Mouse (Mus musculus): ENCODE results near the gene Rab3gap1. TPM values are rescaled to one million over a fixed set of nuclear protein-coding genes. Genes with fewer than 3 reads are reported as not detected.

Rab3gap1 gene
- 10 to 100 TPM; 19.8 to 21.2 TPM for total RNA-seq (2021)
- long read RNA-seq, experiment 1, full-length matches to known transcripts: 3 of 7 reads
- long read RNA-seq, experiment 1, partial matches to known transcripts: 1 of 7 reads
- long read RNA-seq, experiment 1, other reads (novel, unspliced or antisense): 3 of 7 reads
- long read RNA-seq, experiment 2, full-length matches to known transcripts: 6 of 13 reads
- long read RNA-seq, experiment 2, partial matches to known transcripts: 4 of 13 reads
- long read RNA-seq, experiment 2, other reads (novel, unspliced or antisense): 3 of 13 reads

- DNase-seq: peak; percentile 89
These were observed at the start of gene Rab3gap1 for GRCm38 (mm10) chr1:127868300-127869261. Gene Rab3gap1, plus strand, starts transcription at chr1:127868773.

DNA sequence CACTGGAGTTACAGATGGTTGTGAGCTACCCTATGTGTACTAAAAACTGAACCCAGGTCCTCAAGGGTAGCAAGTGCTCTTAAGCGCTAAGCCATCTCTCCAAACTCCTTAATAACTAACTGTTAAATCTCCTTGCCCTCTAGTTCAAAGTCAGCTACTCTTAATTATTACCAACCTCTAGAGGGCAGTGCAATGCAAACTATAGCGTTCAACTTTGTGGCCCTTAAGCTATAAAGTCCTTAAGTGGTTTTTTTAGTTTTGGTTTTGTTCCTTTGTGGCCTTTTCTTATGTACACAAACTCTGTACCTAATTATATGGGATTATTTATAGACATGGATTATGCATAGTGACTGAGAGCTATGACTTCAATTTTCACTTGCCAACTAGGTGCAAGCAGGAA lies 41.2 kb upstream of the Rab3gap1 start:
- no peak for DNase-seq

DNA sequence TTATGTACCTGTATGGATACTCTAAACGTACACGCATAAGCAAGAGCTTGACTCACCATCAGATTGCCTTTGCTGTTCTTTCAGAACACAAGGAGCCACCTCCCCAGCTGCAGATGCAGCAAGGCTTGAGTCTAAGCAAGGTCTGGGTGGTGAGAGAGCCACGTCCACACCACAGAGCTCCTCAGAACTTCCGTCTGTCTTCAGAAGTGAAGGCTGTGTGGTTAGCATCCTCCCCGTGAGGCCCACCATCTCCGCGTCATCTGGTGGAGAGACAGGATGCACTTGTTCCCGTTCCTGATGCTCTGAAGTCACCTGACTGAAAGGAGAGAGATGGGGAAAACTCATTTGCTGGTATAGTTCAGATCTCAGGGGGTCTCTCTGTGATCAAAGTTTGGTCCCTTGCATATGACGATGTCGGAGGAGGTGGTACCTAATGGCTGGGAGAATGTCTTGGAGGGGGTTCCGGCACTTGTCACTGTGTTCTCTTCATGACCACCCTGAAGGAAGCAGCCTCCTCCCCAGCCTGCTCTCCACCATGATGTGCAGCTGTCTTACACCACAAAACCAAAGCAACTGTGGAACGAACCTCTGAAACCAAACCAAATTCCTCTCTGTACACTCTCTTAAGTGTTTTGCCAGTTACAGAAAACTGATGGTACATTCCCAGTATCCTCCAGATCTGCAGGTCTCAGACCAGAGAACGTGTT lies 38.2 kb upstream of the Rab3gap1 start:
- no peak for DNase-seq

DNA sequence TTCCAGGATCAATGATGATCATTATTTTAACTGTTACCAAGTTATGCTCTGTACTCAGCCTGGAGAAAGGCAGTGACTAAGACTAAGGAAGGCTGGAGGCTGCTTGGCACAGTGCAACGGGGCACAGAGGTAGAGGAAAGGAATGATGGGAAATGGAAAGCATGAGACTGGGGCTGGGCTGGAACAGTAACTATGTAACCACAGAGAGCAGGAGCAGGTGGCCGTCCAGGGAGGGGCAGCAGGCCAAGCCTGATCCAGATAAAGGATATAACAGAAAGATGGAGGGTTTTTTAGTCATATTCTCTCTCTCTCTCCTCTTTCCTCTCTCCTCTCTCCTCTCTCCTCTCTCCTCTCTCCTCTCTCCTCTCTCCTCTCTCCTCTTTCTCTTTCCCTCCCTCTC lies 34.9 kb upstream of the Rab3gap1 start:
- no peak for DNase-seq

DNA sequence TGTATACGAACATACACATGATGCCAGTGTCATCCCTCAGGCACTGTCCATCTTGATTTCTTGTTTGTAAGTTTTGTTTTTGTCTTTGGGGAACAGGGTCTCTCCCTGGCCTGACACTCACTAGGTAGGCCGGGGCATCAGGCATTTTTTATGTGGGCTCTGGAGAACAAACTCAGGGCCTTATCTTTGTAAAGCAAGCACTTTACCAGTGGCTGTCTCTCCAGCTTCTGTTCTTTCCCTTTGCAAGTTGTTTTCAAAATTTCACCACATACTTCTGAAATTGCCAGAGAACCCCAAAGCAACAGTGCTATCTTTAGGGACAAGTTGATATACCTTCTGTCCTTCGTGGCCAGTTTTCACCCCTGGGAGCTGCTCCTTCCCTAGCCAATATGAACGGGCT lies 34.4 kb upstream of the Rab3gap1 start:
- DNase-seq: no peak

GRCm38 (mm10) chr1:127836619-127837018 lies 32.0 kb upstream of the Rab3gap1 start:
- no peak for DNase-seq

- DNase-seq: no peak
These were observed 30.0 kb upstream of the Rab3gap1 start for GRCm38 (mm10) chr1:127838602-127839001.

- DNase-seq: no peak
These were observed 23.1 kb upstream of the Rab3gap1 start for GRCm38 (mm10) chr1:127845472-127845871.

DNA sequence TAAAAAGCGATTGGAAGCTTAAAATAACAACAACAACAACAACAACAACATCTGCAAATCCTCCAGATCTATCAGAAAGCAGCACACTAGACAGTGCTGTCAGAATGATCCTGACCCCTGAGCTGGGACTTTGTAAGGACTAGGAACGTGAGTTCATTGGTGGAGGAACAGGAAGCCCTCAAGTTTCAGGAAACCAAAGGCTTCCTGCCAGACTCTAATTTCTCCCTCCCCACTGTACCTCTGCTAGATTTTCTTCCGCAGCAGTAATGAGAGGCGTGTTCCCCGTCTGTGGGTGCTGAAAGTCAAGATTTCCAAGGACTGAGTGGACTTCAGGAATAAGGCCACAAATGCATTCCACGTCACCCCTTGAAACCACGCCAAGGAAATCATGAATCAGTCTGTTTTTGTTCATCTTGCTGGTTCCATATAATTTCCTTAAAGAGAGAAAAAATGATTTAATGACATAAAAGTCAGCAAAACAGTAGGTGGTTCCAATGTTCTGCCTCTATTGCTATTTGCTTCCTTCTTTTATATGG lies 18.4 kb upstream of the Rab3gap1 start:
- no peak for DNase-seq

- no peak for DNase-seq
These were observed 13.9 kb upstream of the Rab3gap1 start, which contains the start of gene Map3k19 for GRCm38 (mm10) chr1:127854486-127855222. Gene Map3k19, minus strand, starts transcription at chr1:127855031.

GRCm38 (mm10) chr1:127858945-127859648 lies 9.5 kb upstream of the Rab3gap1 start:
- no peak for DNase-seq

DNA sequence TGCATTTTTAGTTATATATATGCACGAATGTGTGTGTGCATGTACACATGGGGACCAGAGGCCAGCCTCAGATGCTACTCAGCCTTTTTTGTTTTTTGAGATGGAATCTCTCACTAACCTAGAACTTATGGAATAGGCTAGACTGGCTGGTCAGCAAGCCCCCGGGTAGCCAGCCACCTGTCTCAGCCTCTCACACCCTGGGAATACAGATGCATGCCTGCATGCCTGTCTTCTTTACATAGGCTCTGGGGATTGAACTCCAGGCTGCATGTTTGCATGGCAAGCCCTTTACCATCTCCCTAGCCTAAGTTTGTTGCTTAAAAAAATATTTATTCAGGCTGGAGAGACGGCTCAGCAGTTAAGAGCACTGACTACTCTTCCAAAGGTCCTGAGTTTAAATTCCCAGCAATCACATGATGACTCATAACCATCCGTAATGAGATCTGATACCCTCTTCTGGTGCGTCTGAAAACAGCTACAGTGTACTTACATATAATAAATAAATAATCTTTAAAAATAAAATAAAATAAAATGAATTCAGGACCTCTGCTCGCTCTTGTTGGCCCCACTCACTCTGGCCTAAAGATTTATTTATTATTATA lies 8.7 kb upstream of the Rab3gap1 start:
- no peak for DNase-seq

DNA sequence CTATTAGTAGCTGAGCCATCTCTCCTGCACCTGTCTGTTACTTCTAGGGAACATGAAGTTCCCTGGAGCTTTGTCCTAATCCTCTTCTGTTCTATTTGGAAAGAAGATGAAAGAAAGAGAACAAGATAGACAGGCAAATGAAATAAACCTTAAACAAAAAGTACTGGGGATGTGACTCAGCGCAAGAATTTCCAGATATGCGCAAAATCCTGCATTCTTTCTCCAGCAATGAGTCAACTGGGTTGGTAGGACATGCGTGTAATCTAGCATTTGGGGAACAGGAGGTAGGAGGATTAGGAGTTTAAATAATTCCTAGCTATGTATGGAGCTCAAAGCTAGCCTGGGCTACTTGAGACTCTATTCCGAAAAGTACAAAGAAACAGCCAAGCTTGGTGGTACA lies 8.1 kb upstream of the Rab3gap1 start:
- DNase-seq: no peak

GRCm38 (mm10) chr1:127861900-127862299 lies 6.7 kb upstream of the Rab3gap1 start:
- no peak for DNase-seq

GRCm38 (mm10) chr1:127863806-127864205 lies 4.8 kb upstream of the Rab3gap1 start:
- DNase-seq: no peak

- DNase-seq: no peak
These were observed 703 bp downstream of the Rab3gap1 start for GRCm38 (mm10) chr1:127869276-127869675.

GRCm38 (mm10) chr1:127899401-127899800 lies 30.8 kb downstream of the Rab3gap1 start:
- DNase-seq: no peak

GRCm38 (mm10) chr1:127904774-127905385 lies 36.3 kb downstream of the Rab3gap1 start:
- no peak for DNase-seq

DNA sequence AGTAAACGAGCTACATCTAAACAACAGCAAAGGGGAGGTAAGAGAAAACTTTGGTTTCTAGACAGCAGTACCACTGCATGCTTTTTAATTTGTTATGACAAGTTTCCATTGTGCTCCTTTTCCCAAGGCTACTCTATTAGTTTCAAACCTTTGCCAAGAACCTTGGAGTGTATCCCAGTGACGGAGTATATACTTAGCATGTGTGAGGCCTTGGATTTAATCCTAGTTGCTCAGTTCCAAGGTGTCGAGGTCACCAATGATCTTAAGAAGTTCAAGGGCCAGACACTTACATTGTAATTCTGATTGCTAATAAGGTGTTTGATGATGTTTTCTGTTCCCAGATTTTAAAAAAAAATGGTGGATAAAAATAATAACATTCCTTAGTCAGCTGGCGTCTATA lies 44.5 kb downstream of the Rab3gap1 start:
- no peak for DNase-seq

GRCm38 (mm10) chr1:127915316-127915715 lies 46.7 kb downstream of the Rab3gap1 start:
- no peak for DNase-seq
